Mouse (Mus musculus): ENCODE data around the gene Col24a1. TPM values are rescaled to one million over a fixed set of nuclear protein-coding genes. Genes with fewer than 3 reads are reported as not detected.

The Col24a1 gene
- polyA plus RNA-seq, 1 experiment from 2014 or later = 5.7 TPM

DNA sequence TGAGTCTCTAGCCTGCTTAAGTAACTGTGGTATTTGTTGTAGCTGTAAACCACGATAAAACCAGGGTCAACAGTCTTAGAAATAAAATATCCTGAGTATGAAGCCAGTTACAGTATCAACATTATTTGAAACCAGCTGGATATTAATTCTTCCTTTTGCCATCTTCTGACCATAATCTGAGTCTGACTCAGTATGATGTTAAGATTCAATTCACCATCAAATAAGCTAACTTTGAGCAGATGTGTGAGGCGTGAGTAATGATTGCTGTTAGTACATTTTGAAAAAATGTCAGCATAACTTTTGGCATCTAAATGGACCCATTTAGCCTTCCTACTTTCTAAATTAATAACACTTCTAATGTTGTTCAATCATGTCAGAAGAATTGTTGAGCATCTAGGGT lies 230.0 kb downstream of the Col24a1 start:
- Histone ChIP-seq H3K27me3 (ENCODE audit: control insufficient read depth, insufficient read depth, low read length) (no peaks in the 10 kb centered on the region), H3K36me3 (ENCODE audit: control insufficient read depth, insufficient read depth, low read length) (no peaks in the 10 kb centered on the region), H3K9me3 (ENCODE audit: control insufficient read depth, low read depth, low read length) (0 out of 2 replicates have a peak, but pooled peaks cover 2% of the 10 kb centered on the region), H3K9ac (replicated peaks; ENCODE audit: low read depth, low read length) (no peak overlapping the region), H3K4me2 (replicated peaks; ENCODE audit: low read depth, low read length) (no peak overlapping the region), H3K27ac (ENCODE audit: low read length) (no peak overlapping the region), H3K4me1 (ENCODE audit: control insufficient read depth, insufficient read depth, low read length) (no peaks in the 10 kb centered on the region), H3K4me3 (ENCODE audit: low read depth, low read length) (no peak overlapping the region)
- WGBS = 68% methylated on average over 2 of the region's 2 CpGs
- ATAC-seq (ENCODE audit: insufficient number of reproducible peaks, insufficient read depth, low FRiP score, low read depth) = no peak

DNA sequence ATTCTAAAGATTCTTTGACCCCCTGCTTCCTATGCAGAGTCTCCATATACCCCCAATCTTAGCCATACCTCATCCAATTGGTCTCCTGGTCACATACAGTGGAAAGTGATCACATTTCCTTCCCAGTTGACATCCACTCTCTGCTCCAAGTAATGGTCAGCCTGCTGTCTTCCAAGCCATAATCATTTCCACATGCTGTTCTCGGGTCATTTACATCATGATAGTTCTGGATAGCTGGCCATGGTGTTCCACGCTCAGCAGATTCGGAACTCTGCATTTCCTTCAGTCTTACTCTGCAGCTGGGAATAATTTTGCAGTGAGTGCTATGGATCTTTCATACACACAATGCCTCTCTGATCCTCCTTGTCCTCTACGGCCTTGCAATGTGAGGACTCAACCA lies 233.0 kb downstream of the Col24a1 start:
- no peaks in the 10 kb centered on the region for H3K4me1 ChIP-seq (ENCODE audit: control insufficient read depth, insufficient read depth, low read length)
- no peak overlapping the region for H3K4me2 ChIP-seq (replicated peaks; ENCODE audit: low read depth, low read length)
- no peaks in the 10 kb centered on the region for H3K36me3 ChIP-seq (ENCODE audit: control insufficient read depth, insufficient read depth, low read length)
- no peak overlapping the region for H3K4me3 ChIP-seq (ENCODE audit: low read depth, low read length)
- no peaks in the 10 kb centered on the region for H3K9me3 ChIP-seq (ENCODE audit: control insufficient read depth, low read depth, low read length)
- H3K9ac ChIP-seq (replicated peaks; ENCODE audit: low read depth, low read length) = no peak overlapping the region
- no peak overlapping the region for H3K27ac ChIP-seq (ENCODE audit: low read length)
- no peaks in the 10 kb centered on the region for H3K27me3 ChIP-seq (ENCODE audit: control insufficient read depth, insufficient read depth, low read length)
- no peak for ATAC-seq (ENCODE audit: insufficient number of reproducible peaks, insufficient read depth, low FRiP score, low read depth)
- whole genome bisulfite sequencing = 89% methylated on average over 4 of the region's 4 CpGs

DNA sequence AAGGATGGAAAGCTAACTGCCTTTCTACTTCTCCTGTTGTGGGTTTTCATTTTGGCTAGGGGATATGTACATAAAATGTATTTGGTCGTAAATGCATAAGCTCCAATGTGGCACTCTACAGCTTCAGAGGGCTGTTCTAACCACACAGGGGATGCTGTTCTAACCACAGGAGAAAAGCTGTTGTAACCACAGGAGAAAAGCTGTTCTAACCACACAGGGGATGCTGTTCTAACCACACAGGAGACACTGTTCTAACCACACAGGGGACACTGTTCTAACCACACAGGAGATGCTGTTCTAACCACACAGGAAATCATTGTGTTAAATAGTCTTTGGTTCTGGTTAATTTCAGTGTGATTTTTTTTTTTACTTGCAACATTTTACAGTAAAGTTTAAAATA lies 245.6 kb downstream of the Col24a1 start:
- Histone ChIP-seq H3K4me2 (replicated peaks; ENCODE audit: low read depth, low read length) (no peak overlapping the region), H3K4me1 (ENCODE audit: control insufficient read depth, insufficient read depth, low read length) (no peaks in the 10 kb centered on the region), H3K36me3 (ENCODE audit: control insufficient read depth, insufficient read depth, low read length) (no peaks in the 10 kb centered on the region), H3K4me3 (ENCODE audit: low read depth, low read length) (no peak overlapping the region), H3K9me3 (ENCODE audit: control insufficient read depth, low read depth, low read length) (no peaks in the 10 kb centered on the region; the same call in 1 of the 2 replicates), H3K27me3 (ENCODE audit: control insufficient read depth, insufficient read depth, low read length) (no peaks in the 10 kb centered on the region), H3K9ac (replicated peaks; ENCODE audit: low read depth, low read length) (no peak overlapping the region), H3K27ac (ENCODE audit: low read length) (no peak overlapping the region)
- ATAC-seq (ENCODE audit: insufficient number of reproducible peaks, insufficient read depth, low FRiP score, low read depth) = no peak
- WGBS = 89% methylated on average over 1 of the region's 1 CpGs

DNA sequence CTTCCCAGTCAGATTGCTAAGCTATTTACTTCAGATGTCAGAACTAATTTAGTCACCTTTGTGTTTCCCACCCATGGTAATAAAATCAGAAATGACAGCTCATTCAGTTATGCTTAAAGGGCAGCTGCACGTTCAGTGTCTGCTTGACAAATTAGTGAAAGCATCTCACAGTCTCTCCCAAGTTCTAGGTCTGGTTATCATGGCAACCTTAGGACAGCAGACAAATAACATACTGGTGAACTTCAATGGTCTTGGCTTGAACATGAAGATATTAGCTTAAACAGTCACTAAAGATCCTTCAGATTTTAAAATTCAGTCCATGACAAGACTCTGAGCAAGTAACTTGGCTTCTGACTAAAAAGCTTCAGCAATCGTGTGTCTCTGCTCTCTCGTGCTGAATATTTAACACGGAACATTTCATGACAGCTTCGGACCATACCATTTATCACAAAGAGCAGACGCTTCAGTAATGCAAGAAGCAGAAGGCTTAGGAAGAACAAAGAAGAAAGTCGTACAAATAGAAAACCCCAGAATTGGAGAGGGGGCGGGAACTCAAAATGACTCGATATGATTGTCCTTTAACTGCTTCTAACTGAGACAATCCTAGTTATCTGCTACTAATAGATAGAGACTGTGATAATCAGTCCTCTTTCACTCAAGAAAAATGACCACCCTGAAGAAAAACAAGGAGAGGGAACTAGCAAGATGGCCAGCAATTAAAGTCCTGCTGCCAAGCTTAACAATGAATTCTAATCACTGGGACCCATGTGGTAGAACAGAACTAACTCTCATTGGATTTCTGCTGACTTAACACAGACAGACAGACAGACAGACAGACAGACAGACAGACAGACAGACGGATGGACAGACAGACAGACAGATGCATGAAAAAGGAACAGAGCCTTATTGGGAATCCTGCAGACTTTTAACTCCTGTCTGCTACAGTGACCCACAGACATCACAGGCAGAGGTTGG lies 256.5 kb downstream of the Col24a1 start:
- H3K4me2 ChIP-seq (replicated peaks; ENCODE audit: low read depth, low read length) = no peak overlapping the region
- 70% methylated on average over 10 of the region's 10 CpGs for WGBS
- no peak overlapping the region for H3K4me3 ChIP-seq (ENCODE audit: low read depth, low read length)
- H3K27me3 ChIP-seq (ENCODE audit: control insufficient read depth, insufficient read depth, low read length) = no peaks in the 10 kb centered on the region
- H3K27ac ChIP-seq (ENCODE audit: low read length) = no peak overlapping the region
- ATAC-seq (ENCODE audit: insufficient number of reproducible peaks, insufficient read depth, low FRiP score, low read depth) = no peak
- H3K9me3 ChIP-seq (ENCODE audit: control insufficient read depth, low read depth, low read length) = no peaks in the 10 kb centered on the region
- no peaks in the 10 kb centered on the region for H3K36me3 ChIP-seq (ENCODE audit: control insufficient read depth, insufficient read depth, low read length)
- H3K4me1 ChIP-seq (ENCODE audit: control insufficient read depth, insufficient read depth, low read length) = no peaks in the 10 kb centered on the region
- H3K9ac ChIP-seq (replicated peaks; ENCODE audit: low read depth, low read length) = no peak overlapping the region

DNA sequence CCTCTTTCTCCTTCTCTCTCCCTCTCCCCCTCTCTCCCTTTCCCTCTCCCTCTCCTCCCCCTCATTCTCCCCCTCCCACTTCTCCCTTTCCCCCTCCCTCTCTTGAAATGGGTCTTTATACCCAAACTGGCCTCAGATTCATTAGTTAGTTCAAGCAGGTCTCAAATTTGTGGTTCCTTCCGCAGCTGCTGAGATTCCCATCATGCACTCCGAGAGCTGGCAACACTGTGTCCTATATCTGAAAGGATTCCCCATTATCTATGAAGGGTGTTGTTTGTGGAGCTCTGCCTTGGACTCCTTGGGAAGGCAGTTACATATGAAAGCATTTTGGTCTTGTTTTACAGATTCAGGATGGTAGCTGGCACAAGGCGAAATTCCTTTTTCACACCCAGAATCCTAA lies 257.9 kb downstream of the Col24a1 start:
- Histone ChIP-seq H3K4me3 (ENCODE audit: low read depth, low read length) (no peak overlapping the region), H3K9me3 (ENCODE audit: control insufficient read depth, low read depth, low read length) (no peaks in the 10 kb centered on the region), H3K9ac (replicated peaks; ENCODE audit: low read depth, low read length) (no peak overlapping the region), H3K4me2 (replicated peaks; ENCODE audit: low read depth, low read length) (no peak overlapping the region), H3K27ac (ENCODE audit: low read length) (no peak overlapping the region), H3K4me1 (ENCODE audit: control insufficient read depth, insufficient read depth, low read length) (no peaks in the 10 kb centered on the region), H3K36me3 (ENCODE audit: control insufficient read depth, insufficient read depth, low read length) (no peaks in the 10 kb centered on the region), H3K27me3 (ENCODE audit: control insufficient read depth, insufficient read depth, low read length) (no peaks in the 10 kb centered on the region)
- ATAC-seq (ENCODE audit: insufficient number of reproducible peaks, insufficient read depth, low FRiP score, low read depth) = no peak
- 72% methylated on average over 3 of the region's 3 CpGs for WGBS

DNA sequence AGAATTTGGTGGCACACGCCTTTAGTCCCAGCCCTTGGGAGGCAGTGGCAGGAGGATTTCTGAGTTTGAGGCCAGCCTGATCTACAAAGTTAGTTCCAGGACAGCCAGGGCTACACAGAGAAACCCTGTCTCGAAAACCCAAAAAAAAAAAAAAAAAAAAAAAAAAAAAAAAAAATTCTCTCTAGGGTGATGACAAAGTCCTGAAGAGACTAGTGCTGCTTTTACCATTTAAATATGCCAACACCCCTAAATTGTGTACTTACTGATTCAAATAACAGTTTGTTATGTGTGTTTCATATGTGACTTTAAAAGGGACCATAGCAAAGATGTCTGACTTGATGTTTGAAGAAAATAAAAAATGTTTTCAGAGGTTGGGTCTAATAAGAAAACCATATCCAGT lies 262.1 kb downstream of the Col24a1 start:
- no peak for ATAC-seq (ENCODE audit: insufficient number of reproducible peaks, insufficient read depth, low FRiP score, low read depth)
- no peaks in the 10 kb centered on the region for H3K4me1 ChIP-seq (ENCODE audit: control insufficient read depth, insufficient read depth, low read length)

DNA sequence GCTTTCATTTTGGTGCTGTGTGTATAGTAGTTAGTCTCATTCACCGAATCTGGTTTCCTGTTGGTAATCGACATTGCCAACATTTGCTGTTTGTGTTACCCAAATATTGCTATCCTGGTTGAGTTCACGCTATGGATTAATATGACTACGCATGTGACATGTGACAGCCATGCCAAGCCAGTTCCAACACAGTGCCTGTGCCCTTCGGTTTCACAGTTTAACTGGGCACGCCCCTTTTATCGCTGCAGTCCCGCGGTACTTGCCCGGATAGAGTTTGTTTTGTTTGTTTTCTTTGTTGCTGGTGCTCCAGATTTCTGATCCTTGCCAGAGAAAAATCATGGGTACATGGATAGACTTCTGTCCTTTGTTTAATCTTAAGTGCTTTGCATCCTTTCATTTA lies 263.9 kb downstream of the Col24a1 start:
- Histone ChIP-seq H3K4me2 (replicated peaks; ENCODE audit: low read depth, low read length) (no peak overlapping the region), H3K27ac (ENCODE audit: low read length) (no peak overlapping the region), H3K4me1 (ENCODE audit: control insufficient read depth, insufficient read depth, low read length) (no peaks in the 10 kb centered on the region), H3K9ac (replicated peaks; ENCODE audit: low read depth, low read length) (no peak overlapping the region), H3K27me3 (ENCODE audit: control insufficient read depth, insufficient read depth, low read length) (no peaks in the 10 kb centered on the region), H3K4me3 (ENCODE audit: low read depth, low read length) (no peak overlapping the region), H3K36me3 (ENCODE audit: control insufficient read depth, insufficient read depth, low read length) (no peaks in the 10 kb centered on the region), H3K9me3 (ENCODE audit: control insufficient read depth, low read depth, low read length) (no peaks in the 10 kb centered on the region)
- ATAC-seq (ENCODE audit: insufficient number of reproducible peaks, insufficient read depth, low FRiP score, low read depth) = no peak
- WGBS = 91% methylated on average over 10 of the region's 10 CpGs

More for the DNA sequence above, 262.1 kb downstream of the Col24a1 start:
- Histone ChIP-seq H3K27ac (ENCODE audit: low read length) (no peak overlapping the region), H3K4me3 (ENCODE audit: low read depth, low read length) (no peak overlapping the region), H3K36me3 (ENCODE audit: control insufficient read depth, insufficient read depth, low read length) (no peaks in the 10 kb centered on the region), H3K9ac (replicated peaks; ENCODE audit: low read depth, low read length) (no peak overlapping the region), H3K27me3 (ENCODE audit: control insufficient read depth, insufficient read depth, low read length) (no peaks in the 10 kb centered on the region), H3K4me2 (replicated peaks; ENCODE audit: low read depth, low read length) (no peak overlapping the region), H3K9me3 (ENCODE audit: control insufficient read depth, low read depth, low read length) (no peaks in the 10 kb centered on the region)
- WGBS = 74% methylated on average over 2 of the region's 2 CpGs

DNA sequence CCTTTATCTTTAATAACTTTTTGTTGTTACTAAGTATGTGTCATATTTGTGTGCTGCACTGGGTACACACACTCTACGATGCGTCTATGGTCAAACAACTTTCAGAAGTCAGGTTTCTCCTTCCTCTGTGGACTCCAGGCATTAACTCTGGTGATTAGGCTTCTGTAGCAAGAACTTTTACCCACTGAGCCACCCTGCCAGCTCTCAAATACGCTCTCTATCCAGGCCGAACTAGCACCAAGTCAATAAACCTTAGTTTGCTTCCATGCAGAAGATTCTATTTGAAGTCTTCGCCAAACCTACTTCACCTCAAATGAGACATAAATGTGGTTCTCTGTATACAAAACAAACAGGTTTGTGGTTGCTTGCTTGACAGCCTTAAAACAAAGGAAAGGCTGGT lies 267.4 kb downstream of the Col24a1 start:
- no peak overlapping the region for H3K4me3 ChIP-seq (ENCODE audit: low read depth, low read length)
- 87% methylated on average over 5 of the region's 5 CpGs for WGBS

More for the DNA sequence above, 267.4 kb downstream of the Col24a1 start:
- Histone ChIP-seq H3K27me3 (ENCODE audit: control insufficient read depth, insufficient read depth, low read length) (no peaks in the 10 kb centered on the region), H3K4me1 (ENCODE audit: control insufficient read depth, insufficient read depth, low read length) (no peaks in the 10 kb centered on the region), H3K27ac (ENCODE audit: low read length) (no peak overlapping the region), H3K4me2 (replicated peaks; ENCODE audit: low read depth, low read length) (no peak overlapping the region), H3K9ac (replicated peaks; ENCODE audit: low read depth, low read length) (no peak overlapping the region), H3K36me3 (ENCODE audit: control insufficient read depth, insufficient read depth, low read length) (no peaks in the 10 kb centered on the region), H3K9me3 (ENCODE audit: control insufficient read depth, low read depth, low read length) (peaks cover 4% of the 10 kb centered on the region; the same call in 1 of the 2 replicates)
- ATAC-seq (ENCODE audit: insufficient number of reproducible peaks, insufficient read depth, low FRiP score, low read depth) = no peak
